Comparison of ENCODE assay signal across 10 mouse cellular contexts in the genomic region with DNA sequence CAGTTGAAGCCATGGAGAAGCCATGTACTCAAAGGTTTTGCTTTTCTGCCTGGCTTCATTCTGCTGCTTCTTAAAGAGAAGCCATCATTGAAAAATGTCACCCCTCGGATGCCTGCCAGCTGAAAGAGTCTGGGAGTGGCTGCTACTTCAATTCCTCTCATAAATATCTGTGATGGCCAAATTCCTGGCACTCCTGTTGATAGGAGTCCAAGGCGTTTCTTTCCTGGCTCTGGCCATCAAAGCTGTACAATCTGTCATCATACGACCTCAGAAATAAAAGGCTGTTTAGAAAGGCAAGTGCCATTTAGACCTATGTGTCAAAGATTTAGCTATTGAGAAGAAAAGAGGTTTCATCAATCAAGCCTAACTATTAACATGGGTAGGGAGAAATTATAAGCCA. TPM values are rescaled to one million over a fixed set of nuclear protein-coding genes. Genes with fewer than 3 reads are reported as not detected.
DNase-seq lines count a peak whose midpoint lies in the region; ATAC-seq and TF ChIP-seq lines count a peak whose summit lies in the region.
"Had no signal": no experiment of that assay in that cellular context is flagged by ENCODE, and none has a peak within 500 bp of the region (broad histone marks: within the 10 kb centered on the region; RNA-seq: fewer than 3 reads in every experiment).

No protein-coding gene starts in this region.

- WGBS in heart, embryonic 12.5 days, result 14% methylated on average over 3 of the region's 3 CpGs
- 30% methylated on average over 3 of the region's 3 CpGs for WGBS in heart, embryonic 10.5 days
- WGBS in heart, embryonic 15.5 days, result 22% methylated on average over 3 of the region's 3 CpGs
- WGBS in lung, postnatal 0 days, result 12% methylated on average over 3 of the region's 3 CpGs

- H3K36me3 ChIP-seq in heart, embryonic 12.5 days, result no peaks in the 10 kb centered on the region
- no peaks in the 10 kb centered on the region for H3K36me3 ChIP-seq in heart, embryonic 10.5 days
- H3K36me3 ChIP-seq in heart, embryonic 15.5 days, result no peaks in the 10 kb centered on the region
- no peaks in the 10 kb centered on the region for H3K36me3 ChIP-seq in lung, postnatal 0 days (ENCODE audit: insufficient read depth, low read length)
- H3K36me3 ChIP-seq: liver, embryonic 13.5 days; midbrain, embryonic 12.5 days had no signal

- peaks cover 36% of the 10 kb centered on the region for H3K4me1 ChIP-seq in heart, embryonic 12.5 days (replicated peaks)
- peaks cover 3% of the 10 kb centered on the region; the same call in 1 of the 2 replicates for H3K4me1 ChIP-seq in heart, embryonic 10.5 days
- H3K4me1 ChIP-seq in heart, embryonic 15.5 days (replicated peaks), result peaks cover 34% of the 10 kb centered on the region
- peaks cover 8% of the 10 kb centered on the region; the same call in 1 of the 2 replicates for H3K4me1 ChIP-seq in lung, postnatal 0 days (ENCODE audit: insufficient read depth, low read depth, low read length)
- H3K4me1 ChIP-seq: liver, embryonic 13.5 days; midbrain, embryonic 12.5 days had no signal

- no peak for TF ChIP-seq CTCF in lung, postnatal 0 days (IDR thresholded peaks at IDR 0.05)

- no peaks in the 10 kb centered on the region for H3K27me3 ChIP-seq in heart, embryonic 12.5 days (replicated peaks)
- H3K27me3 ChIP-seq in heart, embryonic 10.5 days (ENCODE audit: insufficient read depth, poor library complexity, severe bottlenecking), result no peaks in the 10 kb centered on the region
- H3K27me3 ChIP-seq in heart, embryonic 15.5 days, result no peaks in the 10 kb centered on the region
- H3K27me3 ChIP-seq in lung, postnatal 0 days (replicated peaks; ENCODE audit: insufficient read depth, low read length), result no peaks in the 10 kb centered on the region
- H3K27me3 ChIP-seq: liver, embryonic 13.5 days; midbrain, embryonic 12.5 days had no signal

- no peak for DNase-seq in heart, embryonic 10.5 days (ENCODE audit: low spot score)
- DNase-seq in adrenal gland, postnatal 25 days, result peak; percentile 39
- peak; percentile 67 for DNase-seq in lung, postnatal 0 days (ENCODE audit: low spot score)
- DNase-seq in left cerebral cortex, postnatal 25 days (ENCODE audit: low spot score in 2 of 2), result no peak
- DNase-seq in embryo, embryonic 10 days (ENCODE audit: low spot score), result no peak
- DNase-seq: liver, embryonic 13.5 days had no signal

- H3K9me3 ChIP-seq in heart, embryonic 12.5 days (replicated peaks), result no peaks in the 10 kb centered on the region
- no peaks in the 10 kb centered on the region for H3K9me3 ChIP-seq in heart, embryonic 10.5 days
- no peaks in the 10 kb centered on the region for H3K9me3 ChIP-seq in heart, embryonic 15.5 days (replicated peaks)
- no peaks in the 10 kb centered on the region for H3K9me3 ChIP-seq in lung, postnatal 0 days (ENCODE audit: low read length)
- H3K9me3 ChIP-seq: liver, embryonic 13.5 days had no signal

- TF ChIP-seq EP300 in lung, postnatal 0 days (IDR thresholded peaks at IDR 0.05), result peak; percentile 90

- ATAC-seq in heart, embryonic 12.5 days (ENCODE audit: insufficient number of reproducible peaks, low FRiP score), result no peak
- ATAC-seq in heart, embryonic 15.5 days (replicated peaks; ENCODE audit: insufficient number of reproducible peaks, insufficient read depth, low FRiP score, low read depth), result no peak
- ATAC-seq in lung, postnatal 0 days, result peak; percentile 71

- peak overlapping the region; percentile 43 for H3K27ac ChIP-seq in heart, embryonic 12.5 days (ENCODE audit: poor library complexity, severe bottlenecking)
- H3K27ac ChIP-seq in heart, embryonic 10.5 days, result no peak overlapping the region; the same call in 1 of the 2 replicates
- peak overlapping the region; percentile 48; the same call in 1 of the 2 replicates for H3K27ac ChIP-seq in heart, embryonic 15.5 days
- H3K27ac ChIP-seq in lung, postnatal 0 days (ENCODE audit: low read length), result 0 out of 2 replicates have a peak overlapping the region, but pooled peaks have one; percentile 26
- H3K27ac ChIP-seq: hindbrain, embryonic 14.5 days; liver, embryonic 13.5 days; midbrain, embryonic 12.5 days had no signal

- intact Hi-C loops in left cerebral cortex, postnatal 25 days (cut with DNase I), result loop anchor here (2.0 kb wide), 1 partner anchor 49 kb away; the partner anchor contains the start of gene Pde7b

- H3K4me2 ChIP-seq in heart, embryonic 12.5 days, result no peak overlapping the region
- H3K4me2 ChIP-seq in heart, embryonic 15.5 days, result no peak overlapping the region
- no peak overlapping the region for H3K4me2 ChIP-seq in lung, postnatal 0 days (replicated peaks; ENCODE audit: low read depth, low read length)
- H3K4me2 ChIP-seq: hindbrain, embryonic 14.5 days; liver, embryonic 13.5 days; midbrain, embryonic 12.5 days had no signal

- no peak overlapping the region for H3K4me3 ChIP-seq in heart, embryonic 12.5 days
- H3K4me3 ChIP-seq in heart, embryonic 10.5 days, result no peak overlapping the region
- H3K4me3 ChIP-seq in heart, embryonic 15.5 days, result no peak overlapping the region
- no peak overlapping the region for H3K4me3 ChIP-seq in lung, postnatal 0 days (ENCODE audit: low read depth, low read length)
- H3K4me3 ChIP-seq: liver, embryonic 13.5 days; midbrain, embryonic 12.5 days had no signal

- no peak overlapping the region for H3K9ac ChIP-seq in heart, embryonic 12.5 days
- no peak overlapping the region for H3K9ac ChIP-seq in heart, embryonic 15.5 days
- H3K9ac ChIP-seq in lung, postnatal 0 days (replicated peaks; ENCODE audit: low read depth), result no peak overlapping the region
- H3K9ac ChIP-seq: hindbrain, embryonic 14.5 days; liver, embryonic 13.5 days; midbrain, embryonic 12.5 days had no signal

RNA-seq across cellular contexts. Expression of gene Pde7b, which starts 49.6 kb away (rescaled TPM):
- polyA plus RNA-seq in heart, embryonic 12.5 days (2016; fragmentation: Nextera tagmentation; extraction: Ambion mirVana), result 16.2 and 16.3 TPM in 2 replicates
- polyA plus RNA-seq in heart, embryonic 10.5 days (2016; fragmentation: Nextera tagmentation; extraction: Ambion mirVana), result 4.2 and 6.6 TPM in 2 replicates
- total RNA-seq in adrenal gland, postnatal 25 days (2021), result 11.0 and 14.4 TPM in 2 replicates
- 5.4 and 6.7 TPM in 2 replicates for polyA plus RNA-seq in heart, embryonic 15.5 days (2015; fragmentation: Nextera tagmentation; extraction: Ambion mirVana)
- 5.0 and 5.2 TPM in 2 replicates for polyA plus RNA-seq in lung, postnatal 0 days (2015; fragmentation: Nextera tagmentation; extraction: Ambion mirVana)
- 10 to 100 TPM; 41.4 to 66.1 TPM for total RNA-seq in left cerebral cortex, postnatal 25 days (2021)

Comparison
In these comparisons a context has a peak if more than half of its experiments do, and no peak if none do; other contexts are left out.
1. DNase-seq: peak in adrenal gland, postnatal 25 days (single experiment) and lung, postnatal 0 days (single experiment); none in heart, embryonic 10.5 days (single experiment), left cerebral cortex, postnatal 25 days (0 of 2) and embryo, embryonic 10 days (single experiment).